Mouse (Mus musculus) myocyte (in vitro differentiated cells): ENCODE data around the gene Cth. TPM values are rescaled to one million over a fixed set of nuclear protein-coding genes. Genes with fewer than 3 reads are reported as not detected.

ENCODE experiments used
- H3K27me3 ChIP-seq: one replicate; pipeline ENCODE4 v1.6.1; 2011; ENCODE audit not compliant: control insufficient read depth, insufficient read depth, insufficient read length
- H3K36me3 ChIP-seq: one replicate; pipeline ENCODE4 v1.6.1; 2011; ENCODE audit not compliant: control insufficient read depth, insufficient read depth
- H3K4me2 ChIP-seq: one replicate; pipeline ENCODE4 v1.6.1; 2011; ENCODE audit warnings: low read depth, control low read depth
- H3K4me3 ChIP-seq: one replicate; pipeline ENCODE4 v1.5.1; 2011; ENCODE audit warnings: mild to moderate bottlenecking, control low read depth, moderate library complexity
- H3K79me2 ChIP-seq: one replicate; pipeline ENCODE4 v1.6.1; 2011; ENCODE audit not compliant: control insufficient read depth, insufficient read depth
- H3ac ChIP-seq: one replicate; pipeline ENCODE4 v1.6.1; 2011; ENCODE audit not compliant: control insufficient read depth, insufficient read length
- CEBPB ChIP-seq: IDR thresholded peaks from 2 replicates; pipeline ENCODE4 v1.6.1; 2011; ENCODE audit warnings: mild to moderate bottlenecking, moderate library complexity; ENCODE audit not compliant: poor library complexity, insufficient read depth, severe bottlenecking
- E2F4 ChIP-seq: IDR thresholded peaks from one replicate; pipeline ENCODE4 v1.6.1; 2011; ENCODE audit warnings: mild to moderate bottlenecking, control low read depth, moderate library complexity; ENCODE audit not compliant: insufficient read depth
- MAX ChIP-seq: IDR thresholded peaks from one replicate; pipeline ENCODE4 v1.6.1; 2011; ENCODE audit warnings: low read depth, mild to moderate bottlenecking, control low read depth
- MYOD1 ChIP-seq, 3 experiments: IDR thresholded peaks; one replicate each; pipeline ENCODE4 v1.6.1; 2011; ENCODE audit warnings: control low read depth in 2 of 3, low read depth in 2 of 3, mild to moderate bottlenecking in 2 of 3, moderate library complexity in 1 of 3; ENCODE audit not compliant: insufficient read length in 2 of 3, control insufficient read depth in 1 of 3
- MYOG ChIP-seq, 3 experiments: IDR thresholded peaks; one replicate each; pipeline ENCODE4 v1.6.1; 2011; ENCODE audit warnings: control low read depth in 2 of 3, low read depth in 2 of 3, mild to moderate bottlenecking in 2 of 3; ENCODE audit not compliant: insufficient read length in 2 of 3, control insufficient read depth in 1 of 3, insufficient read depth in 1 of 3
- POLR2A ChIP-seq: IDR thresholded peaks from one replicate; pipeline ENCODE4 v1.6.1; 2011; ENCODE audit warnings: low read depth, mild to moderate bottlenecking, control low read depth, moderate library complexity; ENCODE audit not compliant: insufficient read length
- POLR2AphosphoS2 ChIP-seq: IDR thresholded peaks from one replicate; pipeline ENCODE4 v1.6.1; 2011; ENCODE audit warnings: low read depth, control low read depth; ENCODE audit not compliant: insufficient read length
- REST ChIP-seq: IDR thresholded peaks from one replicate; pipeline ENCODE4 v1.6.1; 2011; ENCODE audit warnings: mild to moderate bottlenecking, control low read depth, moderate library complexity; ENCODE audit not compliant: insufficient read depth, insufficient read length
- SRF ChIP-seq: IDR thresholded peaks from one replicate; pipeline ENCODE4 v1.6.1; 2011; ENCODE audit warnings: low read depth; ENCODE audit not compliant: control insufficient read depth, insufficient read length
- TCF12 ChIP-seq: IDR thresholded peaks from one replicate; pipeline ENCODE4 v1.6.1; 2011; ENCODE audit warnings: mild to moderate bottlenecking, control low read depth; ENCODE audit not compliant: poor library complexity, insufficient read depth, severe bottlenecking
- TCF3 ChIP-seq: IDR thresholded peaks from one replicate; pipeline ENCODE4 v1.6.1; 2011; ENCODE audit warnings: low read depth, control low read depth; ENCODE audit not compliant: insufficient read length
- USF1 ChIP-seq: IDR thresholded peaks from one replicate; pipeline ENCODE4 v1.6.1; 2011; ENCODE audit warnings: low read depth, mild to moderate bottlenecking, control low read depth, moderate library complexity
- polyA plus RNA-seq: library from polyadenylated mRNA; unstranded; fragments of >200 nt; fragmentation: generic; extraction: Trizol; gene quantifications from one replicate; pipeline ENCODE4 v1.2.1, GENCODE M21; 2012; ENCODE audit warnings: missing spikeins

Cth gene
- polyA plus RNA-seq, 1 experiment, result 66.6 TPM

DNA sequence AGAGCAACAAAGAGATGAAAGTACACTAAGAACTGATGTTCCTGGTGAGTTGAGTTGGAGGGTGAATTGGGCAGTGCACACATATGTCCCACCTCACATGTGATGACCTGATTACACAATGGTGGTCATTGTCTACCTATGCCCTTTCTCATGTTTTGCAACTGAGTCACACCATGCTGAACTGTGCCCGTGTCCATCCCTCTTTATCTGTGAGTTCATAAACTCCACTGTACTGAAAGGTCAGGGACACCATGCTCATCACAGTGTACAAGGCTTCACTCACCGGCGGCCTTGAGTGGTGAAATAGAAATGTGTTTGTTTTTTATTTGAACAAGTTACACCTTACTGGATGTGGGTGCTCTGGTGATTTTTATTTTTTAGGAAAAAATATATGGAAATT is 42.9 kb downstream of the Cth start:
- no peak for TF ChIP-seq TCF12
- TF ChIP-seq CEBPB, result no peak
- TF ChIP-seq POLR2A, result no peak
- no peak for TF ChIP-seq USF1
- TF ChIP-seq MAX, result no peak
- TF ChIP-seq E2F4, result no peak
- no peak for TF ChIP-seq SRF
- TF ChIP-seq MYOG (IDR thresholded peaks at IDR 0.05; ENCODE audit: control insufficient read depth in 1 of 3, insufficient read depth in 1 of 3, insufficient read length in 2 of 3, low read depth in 2 of 3), result no peak
- no peak for TF ChIP-seq TCF3
- TF ChIP-seq REST, result no peak
- TF ChIP-seq MYOD1 (IDR thresholded peaks at IDR 0.05; ENCODE audit: control insufficient read depth in 1 of 3, insufficient read length in 2 of 3, low read depth in 2 of 3), result no peak
- TF ChIP-seq POLR2AphosphoS2, result no peak
- Histone ChIP-seq H3K4me2 (no peak overlapping the region), H3K36me3 (no peaks in the 10 kb centered on the region), H3ac (no peak overlapping the region), H3K27me3 (no peaks in the 10 kb centered on the region), H3K79me2 (no peaks in the 10 kb centered on the region), H3K4me3 (no peak overlapping the region)

GRCm38 (mm10) chr3:157880983-157881382 is 43.9 kb downstream of the Cth start:
- Histone ChIP-seq H3K79me2 (no peaks in the 10 kb centered on the region), H3K36me3 (no peaks in the 10 kb centered on the region), H3K4me2 (no peak overlapping the region), H3ac (no peak overlapping the region), H3K4me3 (no peak overlapping the region), H3K27me3 (no peaks in the 10 kb centered on the region)
- TF ChIP-seq USF1, result no peak
- no peak for TF ChIP-seq MYOD1 (IDR thresholded peaks at IDR 0.05; ENCODE audit: control insufficient read depth in 1 of 3, insufficient read length in 2 of 3, low read depth in 2 of 3)
- TF ChIP-seq POLR2A, result no peak
- no peak for TF ChIP-seq REST
- no peak for TF ChIP-seq POLR2AphosphoS2
- no peak for TF ChIP-seq MYOG (IDR thresholded peaks at IDR 0.05; ENCODE audit: control insufficient read depth in 1 of 3, insufficient read depth in 1 of 3, insufficient read length in 2 of 3, low read depth in 2 of 3)
- TF ChIP-seq CEBPB, result no peak
- no peak for TF ChIP-seq TCF12
- TF ChIP-seq SRF, result no peak
- no peak for TF ChIP-seq MAX
- TF ChIP-seq E2F4, result no peak
- no peak for TF ChIP-seq TCF3

GRCm38 (mm10) chr3:157877847-157878246 is 47.0 kb downstream of the Cth start:
- Histone ChIP-seq H3K27me3 (no peaks in the 10 kb centered on the region), H3K4me3 (no peak overlapping the region), H3K4me2 (no peak overlapping the region), H3K36me3 (no peaks in the 10 kb centered on the region), H3ac (no peak overlapping the region), H3K79me2 (no peaks in the 10 kb centered on the region)
- TF ChIP-seq USF1 (no peak), SRF (no peak), MAX (no peak), REST (no peak), MYOG (IDR thresholded peaks at IDR 0.05; ENCODE audit: control insufficient read depth in 1 of 3, insufficient read depth in 1 of 3, insufficient read length in 2 of 3, low read depth in 2 of 3) (no peak)

- H3K4me3 ChIP-seq, result no peak overlapping the region
- no peaks in the 10 kb centered on the region for H3K36me3 ChIP-seq
- H3K79me2 ChIP-seq, result no peaks in the 10 kb centered on the region
- TF ChIP-seq MYOD1 (IDR thresholded peaks at IDR 0.05; ENCODE audit: control insufficient read depth in 1 of 3, insufficient read length in 2 of 3, low read depth in 2 of 3), result peak in 2 of 3 experiments; percentile 10 to 17
- no peak for TF ChIP-seq TCF3
- H3K4me2 ChIP-seq, result peak overlapping the region; percentile 60
- H3K27me3 ChIP-seq, result no peaks in the 10 kb centered on the region
- no peak overlapping the region for H3ac ChIP-seq
These were observed 48.3 kb downstream of the Cth start for GRCm38 (mm10) chr3:157876439-157877156.

- no peak for TF ChIP-seq TCF12
- TF ChIP-seq POLR2AphosphoS2, result no peak
- no peak for TF ChIP-seq MYOG (IDR thresholded peaks at IDR 0.05; ENCODE audit: control insufficient read depth in 1 of 3, insufficient read depth in 1 of 3, insufficient read length in 2 of 3, low read depth in 2 of 3)
- TF ChIP-seq POLR2A, result no peak
- TF ChIP-seq TCF3, result no peak
- no peak for TF ChIP-seq REST
- no peak for TF ChIP-seq E2F4
- no peak for TF ChIP-seq CEBPB
- TF ChIP-seq USF1, result no peak
- no peak for TF ChIP-seq MYOD1 (IDR thresholded peaks at IDR 0.05; ENCODE audit: control insufficient read depth in 1 of 3, insufficient read length in 2 of 3, low read depth in 2 of 3)
- TF ChIP-seq SRF, result no peak
- no peak for TF ChIP-seq MAX
- no peaks in the 10 kb centered on the region for H3K27me3 ChIP-seq
- H3K4me2 ChIP-seq, result no peak overlapping the region
- H3ac ChIP-seq, result no peak overlapping the region
- H3K4me3 ChIP-seq, result no peak overlapping the region
- no peaks in the 10 kb centered on the region for H3K36me3 ChIP-seq
- H3K79me2 ChIP-seq, result no peaks in the 10 kb centered on the region
These were observed 52.0 kb downstream of the Cth start for GRCm38 (mm10) chr3:157872897-157873296.
